Mouse (Mus musculus): Measurements from ENCODE around the gene Edn2. TPM values are rescaled to one million over a fixed set of nuclear protein-coding genes. Genes with fewer than 3 reads are reported as not detected.

Gene Edn2
- polyA plus RNA-seq, 2 experiments = 0.06 TPM

DNA sequence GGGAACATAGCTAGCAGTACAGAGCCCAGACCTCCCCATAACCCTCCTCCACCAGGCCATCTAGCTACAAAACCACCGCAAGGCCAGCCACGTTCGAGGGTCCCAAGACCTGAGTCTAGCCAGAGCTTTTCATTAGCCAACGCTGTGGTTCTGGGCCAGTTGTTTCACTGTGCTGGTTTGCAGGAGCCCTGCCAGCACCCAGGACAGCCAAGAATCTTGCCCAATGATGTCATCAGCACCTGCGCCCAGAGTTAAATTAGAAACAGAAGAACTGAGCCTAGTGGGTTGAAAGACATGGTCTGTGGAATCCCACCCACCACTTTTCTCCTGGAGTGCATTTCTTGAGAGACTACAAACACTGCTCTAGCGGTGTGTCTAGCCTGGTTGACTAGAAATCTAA lies 35.0 kb upstream of the Edn2 start:
- no peak overlapping the region for H3K4me3 ChIP-seq (ENCODE audit: insufficient read depth in 1 of 2, low read depth in 2 of 2, low read length in 2 of 2)
- no peak overlapping the region for H3K27ac ChIP-seq
- WGBS (ENCODE audit: insufficient replicate concordance) = 73% methylated on average over 6 of the region's 6 CpGs
- H3K27me3 ChIP-seq (ENCODE audit: control insufficient read depth, insufficient read depth, low read length) = no peaks in the 10 kb centered on the region
- TF ChIP-seq EP300 (IDR thresholded peaks at IDR 0.05; ENCODE audit: low read depth) (no peak), CTCF (IDR thresholded peaks at IDR 0.05; ENCODE audit: low read depth) (no peak)
- H3K9ac ChIP-seq (replicated peaks) = no peak overlapping the region
- ATAC-seq (ENCODE audit: insufficient read depth) (no peak), DNase-seq (ENCODE audit: low read depth in 3 of 3, low spot score in 3 of 3) (no peak)
- no peak overlapping the region for H3K4me2 ChIP-seq (ENCODE audit: low read depth)
- H3K36me3 ChIP-seq (replicated peaks; ENCODE audit: control insufficient read depth, insufficient read depth, low read depth) = no peaks in the 10 kb centered on the region
- H3K9me3 ChIP-seq (ENCODE audit: control insufficient read depth, low read length) = no peaks in the 10 kb centered on the region
- no peaks in the 10 kb centered on the region for H3K4me1 ChIP-seq (replicated peaks; ENCODE audit: control insufficient read depth in 2 of 2, insufficient read depth in 2 of 2, low read length in 1 of 2)

DNA sequence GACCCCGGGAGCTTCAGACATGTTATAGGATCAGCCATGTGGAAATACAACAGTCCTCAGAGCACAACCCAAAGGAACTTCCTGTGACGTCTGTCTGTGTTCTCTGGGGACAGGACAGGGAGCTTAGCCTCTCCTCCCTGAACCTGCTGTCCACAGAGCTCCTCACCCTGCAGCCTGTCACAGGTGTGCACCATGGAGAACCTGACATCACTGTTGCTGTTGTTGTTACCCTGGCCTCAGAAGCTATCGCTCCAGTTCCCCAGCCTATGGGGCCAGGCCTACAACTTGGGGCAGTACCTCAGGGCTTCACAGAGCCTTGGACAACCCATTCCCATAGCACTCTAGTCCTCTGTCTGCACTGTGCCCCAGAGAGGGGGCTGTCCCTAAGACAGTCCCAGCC lies 33.7 kb upstream of the Edn2 start:
- TF ChIP-seq CTCF (IDR thresholded peaks at IDR 0.05; ENCODE audit: low read depth) (no peak), EP300 (IDR thresholded peaks at IDR 0.05; ENCODE audit: low read depth) (no peak)
- no peak overlapping the region for H3K27ac ChIP-seq
- H3K27me3 ChIP-seq (ENCODE audit: control insufficient read depth, insufficient read depth, low read length) = no peaks in the 10 kb centered on the region
- DNase-seq (ENCODE audit: low read depth in 3 of 3, low spot score in 3 of 3) = no peak
- ATAC-seq (ENCODE audit: insufficient read depth) = no peak
- no peaks in the 10 kb centered on the region for H3K9me3 ChIP-seq (ENCODE audit: control insufficient read depth, low read length)
- 70% methylated on average over 3 of the region's 3 CpGs for WGBS (ENCODE audit: insufficient replicate concordance)
- H3K4me2 ChIP-seq (ENCODE audit: low read depth) = no peak overlapping the region
- no peak overlapping the region for H3K4me3 ChIP-seq (ENCODE audit: insufficient read depth in 1 of 2, low read depth in 2 of 2, low read length in 2 of 2)
- no peaks in the 10 kb centered on the region for H3K4me1 ChIP-seq (replicated peaks; ENCODE audit: control insufficient read depth in 2 of 2, insufficient read depth in 2 of 2, low read length in 1 of 2)
- no peaks in the 10 kb centered on the region for H3K36me3 ChIP-seq (replicated peaks; ENCODE audit: control insufficient read depth, insufficient read depth, low read depth)
- H3K9ac ChIP-seq (replicated peaks) = no peak overlapping the region

DNA sequence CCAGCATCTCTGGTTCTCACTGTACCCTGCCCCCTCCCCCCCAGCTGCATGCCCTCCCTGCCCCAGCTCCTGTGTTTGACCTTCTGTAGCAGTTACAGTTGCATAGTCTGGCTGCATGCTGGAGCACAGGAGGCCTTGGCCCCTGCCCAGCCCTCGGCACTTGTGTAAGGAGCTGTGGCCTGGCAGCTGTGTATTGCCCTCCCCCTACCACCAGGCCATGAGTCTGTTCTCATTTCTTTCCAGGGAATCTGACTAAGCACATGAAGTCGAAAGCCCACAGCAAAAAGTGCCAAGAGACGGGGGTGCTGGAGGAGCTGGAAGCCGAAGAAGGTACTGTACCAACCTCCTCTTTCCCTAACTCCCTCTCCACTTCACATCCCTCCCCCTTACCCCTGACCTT lies 33.0 kb upstream of the Edn2 start:
- H3K27ac ChIP-seq = no peak overlapping the region
- DNase-seq (ENCODE audit: low read depth in 3 of 3, low spot score in 3 of 3) (no peak), ATAC-seq (ENCODE audit: insufficient read depth) (no peak)
- TF ChIP-seq CTCF (IDR thresholded peaks at IDR 0.05; ENCODE audit: low read depth) (no peak), EP300 (IDR thresholded peaks at IDR 0.05; ENCODE audit: low read depth) (no peak)
- H3K9ac ChIP-seq (replicated peaks) = no peak overlapping the region
- 54% methylated on average over 4 of the region's 4 CpGs for WGBS (ENCODE audit: insufficient replicate concordance)
- H3K4me3 ChIP-seq (ENCODE audit: insufficient read depth in 1 of 2, low read depth in 2 of 2, low read length in 2 of 2) = no peak overlapping the region
- H3K4me2 ChIP-seq (ENCODE audit: low read depth) = no peak overlapping the region
- H3K4me1 ChIP-seq (replicated peaks; ENCODE audit: control insufficient read depth in 2 of 2, insufficient read depth in 2 of 2, low read length in 1 of 2) = no peaks in the 10 kb centered on the region
- H3K27me3 ChIP-seq (ENCODE audit: control insufficient read depth, insufficient read depth, low read length) = no peaks in the 10 kb centered on the region
- H3K36me3 ChIP-seq (replicated peaks; ENCODE audit: control insufficient read depth, insufficient read depth, low read depth) = no peaks in the 10 kb centered on the region
- H3K9me3 ChIP-seq (ENCODE audit: control insufficient read depth, low read length) = no peaks in the 10 kb centered on the region

DNA sequence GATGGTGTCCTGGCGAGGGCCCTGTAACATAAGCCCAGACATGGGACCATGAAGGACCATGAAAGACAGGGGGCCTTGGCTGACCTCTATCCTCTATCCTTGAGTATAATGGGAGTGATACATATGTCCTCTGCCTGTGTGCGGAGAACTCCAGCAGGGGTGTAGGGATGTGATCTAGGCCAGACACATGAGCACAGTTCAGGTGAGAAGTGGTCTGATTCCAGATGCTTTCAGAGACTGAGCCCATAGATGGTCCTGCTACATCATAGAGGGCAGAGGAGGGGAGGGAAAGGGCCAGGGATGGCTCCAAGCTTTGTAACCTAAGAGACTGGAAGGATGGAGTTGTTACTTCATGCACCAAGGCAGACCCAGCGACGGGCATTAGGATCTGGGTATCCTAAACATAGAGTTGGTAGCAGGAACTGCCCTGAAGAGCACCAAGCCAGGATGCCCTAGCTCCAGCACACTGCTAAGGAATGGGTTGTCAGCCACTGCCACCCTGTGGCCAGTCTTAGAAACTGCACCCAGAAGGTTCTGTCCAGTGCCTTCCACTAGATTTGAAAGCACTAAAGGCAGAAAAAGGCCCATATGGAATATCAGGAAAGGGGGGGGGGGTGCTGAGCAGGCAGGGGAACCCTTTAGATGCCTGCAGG lies 31.6 kb upstream of the Edn2 start:
- ATAC-seq (ENCODE audit: insufficient read depth) (no peak), DNase-seq (ENCODE audit: low read depth in 3 of 3, low spot score in 3 of 3) (no peak)
- TF ChIP-seq CTCF (IDR thresholded peaks at IDR 0.05; ENCODE audit: low read depth) = peak; percentile 86
- TF ChIP-seq EP300 (IDR thresholded peaks at IDR 0.05; ENCODE audit: low read depth) = no peak
- Histone ChIP-seq H3K4me2 (ENCODE audit: low read depth) (no peak overlapping the region), H3K36me3 (replicated peaks; ENCODE audit: control insufficient read depth, insufficient read depth, low read depth) (no peaks in the 10 kb centered on the region), H3K9me3 (ENCODE audit: control insufficient read depth, low read length) (no peaks in the 10 kb centered on the region), H3K9ac (replicated peaks) (no peak overlapping the region), H3K27ac (no peak overlapping the region), H3K27me3 (ENCODE audit: control insufficient read depth, insufficient read depth, low read length) (no peaks in the 10 kb centered on the region), H3K4me3 (ENCODE audit: insufficient read depth in 1 of 2, low read depth in 2 of 2, low read length in 2 of 2) (no peak overlapping the region), H3K4me1 (replicated peaks; ENCODE audit: control insufficient read depth in 2 of 2, insufficient read depth in 2 of 2, low read length in 1 of 2) (no peaks in the 10 kb centered on the region)
- WGBS (ENCODE audit: insufficient replicate concordance) = 33% methylated on average over 4 of the region's 4 CpGs

DNA sequence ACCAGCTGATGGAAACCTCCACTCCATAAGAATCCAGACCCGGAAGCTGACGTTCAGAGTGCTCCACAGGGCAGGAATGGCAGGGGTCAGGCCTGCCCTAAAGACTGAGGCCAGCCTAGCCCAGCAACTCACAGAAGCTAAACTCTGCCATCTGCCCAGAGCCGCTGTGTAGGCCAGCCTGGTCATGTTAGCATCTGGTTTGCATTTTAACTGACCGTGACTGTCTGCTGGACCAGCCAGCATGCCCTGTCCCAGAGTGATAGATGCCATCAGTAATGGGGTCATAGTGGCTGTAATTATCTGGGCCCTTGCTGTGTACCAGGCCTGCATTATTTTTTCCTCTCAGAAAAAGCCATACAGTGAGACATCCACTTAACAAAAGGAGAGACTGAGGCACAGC lies 30.1 kb upstream of the Edn2 start:
- Histone ChIP-seq H3K27me3 (ENCODE audit: control insufficient read depth, insufficient read depth, low read length) (no peaks in the 10 kb centered on the region), H3K9ac (replicated peaks) (no peak overlapping the region), H3K9me3 (ENCODE audit: control insufficient read depth, low read length) (no peaks in the 10 kb centered on the region), H3K27ac (no peak overlapping the region), H3K36me3 (replicated peaks; ENCODE audit: control insufficient read depth, insufficient read depth, low read depth) (no peaks in the 10 kb centered on the region), H3K4me1 (replicated peaks; ENCODE audit: control insufficient read depth in 2 of 2, insufficient read depth in 2 of 2, low read length in 1 of 2) (no peaks in the 10 kb centered on the region), H3K4me3 (ENCODE audit: insufficient read depth in 1 of 2, low read depth in 2 of 2, low read length in 2 of 2) (no peak overlapping the region), H3K4me2 (ENCODE audit: low read depth) (no peak overlapping the region)
- TF ChIP-seq EP300 (IDR thresholded peaks at IDR 0.05; ENCODE audit: low read depth) (no peak), CTCF (IDR thresholded peaks at IDR 0.05; ENCODE audit: low read depth) (no peak)
- DNase-seq (ENCODE audit: low read depth in 3 of 3, low spot score in 3 of 3) = no peak
- no peak for ATAC-seq (ENCODE audit: insufficient read depth)
- 73% methylated on average over 4 of the region's 4 CpGs for WGBS (ENCODE audit: insufficient replicate concordance)

Data from liver, embryonic 14.5 days (tissue).